Mouse (Mus musculus) small intestine, adult 2 months (tissue): ENCODE measurements around the gene Igsf3.

ENCODE experiments used
- CTCF ChIP-seq: fragments of 200-500 bp; IDR thresholded peaks from 2 replicates; pipeline ENCODE4 v1.5.1; 2012; ENCODE audit warnings: low read depth, mild to moderate bottlenecking, control low read depth, inconsistent platforms, low read length, moderate library complexity, mixed read lengths; ENCODE audit not compliant: insufficient replicate concordance, insufficient read length; ENCODE audit errors: extremely low read depth
- POLR2A ChIP-seq: fragments of 200-500 bp; IDR thresholded peaks from 2 replicates; pipeline ENCODE4 v1.6.1; 2012; ENCODE audit warnings: low read depth, mild to moderate bottlenecking, control low read depth, inconsistent platforms, low read length, moderate library complexity

GRCm38 (mm10) chr3:101360832-101361231 lies 16.1 kb upstream of the Igsf3 start:
- no peak for TF ChIP-seq POLR2A
- TF ChIP-seq CTCF = no peak
